Mouse (Mus musculus) limb, embryonic 12.5 days (tissue): Measurements from ENCODE around the gene Nudt1. TPM values are rescaled to one million over a fixed set of nuclear protein-coding genes. Genes with fewer than 3 reads are reported as not detected.

Experiments
- ATAC-seq: fragments of 200-750 bp; cut with Nextera tagmentation; 2 replicates; pipeline ENCODE4 v1.8.0; 2017; ENCODE audit warnings: low read depth, moderate TSS enrichment; ENCODE audit not compliant: insufficient number of reproducible peaks, insufficient read depth, low FRiP score, low TSS enrichment
- H3K27ac ChIP-seq: fragments of 300-500 bp; sonication (generic); 2 replicates; pipeline ENCODE4 v1.5.1; 2016; ENCODE audit warnings: mild to moderate bottlenecking, moderate library complexity
- H3K27me3 ChIP-seq: fragments of 300-500 bp; sonication (generic); 2 replicates; pipeline ENCODE4 v1.6.1; 2016; ENCODE audit warnings: mild to moderate bottlenecking, moderate library complexity
- H3K36me3 ChIP-seq: fragments of 300-500 bp; sonication (generic); 2 replicates; pipeline ENCODE4 v1.6.1; 2016; ENCODE audit warnings: mild to moderate bottlenecking, moderate library complexity
- H3K4me1 ChIP-seq: fragments of 300-500 bp; sonication (generic); replicated peaks from 2 replicates; pipeline ENCODE4 v1.6.1; 2016
- H3K4me2 ChIP-seq: fragments of 300-500 bp; sonication (generic); 2 replicates; pipeline ENCODE4 v1.6.1; 2016; ENCODE audit warnings: mild to moderate bottlenecking, moderate library complexity
- H3K4me3 ChIP-seq: fragments of 300-500 bp; sonication (generic); replicated peaks from 2 replicates; pipeline ENCODE4 v1.5.1; 2016; ENCODE audit warnings: mild to moderate bottlenecking
- H3K9ac ChIP-seq: fragments of 300-500 bp; sonication (generic); replicated peaks from 2 replicates; pipeline ENCODE4 v1.6.1; 2016; ENCODE audit warnings: mild to moderate bottlenecking, moderate library complexity
- H3K9me3 ChIP-seq: fragments of 300-500 bp; sonication (generic); 2 replicates; pipeline ENCODE4 v1.6.1; 2016; ENCODE audit warnings: mild to moderate bottlenecking, moderate library complexity
- WGBS: fragments of 180-500 bp; shearing (Covaris S2); methylation state at CpG from one replicate; pipeline ENCODE4 v1.1.7; 2016; 5-methylcytosine and 5-hydroxymethylcytosine counted together
- polyA plus RNA-seq: library from polyadenylated mRNA; unstranded; fragments of >200 nt; fragmentation: Nextera tagmentation; extraction: Ambion mirVana; gene quantifications from 2 replicates; pipeline ENCODE4 v1.2.1, GENCODE M21; 2016

Gene Nudt1
- 48.3 and 52.1 TPM in 2 replicates for polyA plus RNA-seq

- Histone ChIP-seq H3K27me3 (no peaks in the 10 kb centered on the region), H3K27ac (peak within 1 kb of the TSS; percentile 87), H3K9me3 (no peaks in the 10 kb centered on the region), H3K4me3 (peak within 1 kb of the TSS; percentile 96), H3K4me2 (peak within 1 kb of the TSS; percentile 68), H3K36me3 (peaks cover 11% of the 10 kb centered on the region; the same call in 1 of the 2 replicates), H3K4me1 (peaks cover 24% of the 10 kb centered on the region), H3K9ac (peak within 1 kb of the TSS; percentile 99)
- ATAC-seq, result peak; percentile 78
- WGBS, result under 1% methylated on average over 59 of the region's 60 CpGs
Measured at GRCm38 (mm10) chr5:140321042-140321755, at the start of gene Nudt1, which contains the start of gene Mad1l1. Nudt1 (plus strand) TSS chr5:140321656. Mad1l1 (minus strand) TSS chr5:140321552.

DNA sequence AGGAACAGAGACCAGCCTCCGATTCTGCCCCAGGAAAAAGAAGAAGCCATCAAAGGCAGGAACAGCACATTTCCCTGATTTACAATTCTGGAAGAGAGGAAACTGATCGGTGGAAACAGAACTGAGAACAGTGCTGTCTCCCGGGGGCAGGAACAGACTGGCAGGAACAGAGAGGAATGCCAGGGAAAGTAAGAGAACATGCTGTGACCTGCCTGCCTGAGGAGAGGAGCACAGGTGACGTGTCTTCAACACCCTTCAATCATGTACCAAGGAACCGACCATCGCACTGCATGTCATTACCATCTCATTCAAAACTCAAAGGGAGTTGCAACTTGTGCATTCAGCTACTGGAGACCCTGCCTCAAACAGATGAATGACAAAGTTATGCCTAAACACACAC lies 44.7 kb upstream of the Nudt1 start:
- H3K27me3 ChIP-seq, result no peaks in the 10 kb centered on the region
- WGBS, result 78% methylated on average over 6 of the region's 6 CpGs
- H3K27ac ChIP-seq, result no peak overlapping the region
- no peak for ATAC-seq
- H3K4me2 ChIP-seq, result no peak overlapping the region
- peaks cover 63% of the 10 kb centered on the region for H3K36me3 ChIP-seq
- H3K4me1 ChIP-seq, result peaks cover 4% of the 10 kb centered on the region
- no peak overlapping the region for H3K9ac ChIP-seq
- no peaks in the 10 kb centered on the region for H3K9me3 ChIP-seq
- no peak overlapping the region for H3K4me3 ChIP-seq

DNA sequence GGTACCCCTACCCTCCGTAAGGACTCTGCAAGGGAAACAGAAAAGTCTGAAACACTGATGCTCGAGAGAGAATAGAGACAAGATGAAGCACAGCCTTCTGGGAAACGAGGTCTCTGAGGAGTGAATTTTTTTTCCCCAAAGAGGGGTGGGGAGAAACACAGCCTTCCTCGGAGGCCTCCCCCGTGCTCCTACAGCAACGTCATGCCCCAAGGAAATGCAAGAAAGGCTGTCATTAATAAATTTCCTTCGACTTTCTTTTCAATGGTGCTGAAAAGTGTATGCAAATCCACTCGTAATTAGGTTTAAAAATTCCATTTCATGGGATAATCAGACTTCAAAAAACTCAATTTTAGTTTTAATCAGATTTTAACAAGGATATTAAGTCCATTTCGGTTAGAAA lies 41.3 kb upstream of the Nudt1 start:
- no peak overlapping the region for H3K9ac ChIP-seq
- no peak overlapping the region for H3K27ac ChIP-seq
- no peaks in the 10 kb centered on the region for H3K27me3 ChIP-seq
- H3K36me3 ChIP-seq, result peaks cover 72% of the 10 kb centered on the region
- ATAC-seq, result no peak
- no peak overlapping the region for H3K4me3 ChIP-seq
- peaks cover 5% of the 10 kb centered on the region; the same call in 1 of the 2 replicates for H3K4me1 ChIP-seq
- 79% methylated on average over 9 of the region's 9 CpGs for WGBS
- no peaks in the 10 kb centered on the region for H3K9me3 ChIP-seq
- no peak overlapping the region for H3K4me2 ChIP-seq

DNA sequence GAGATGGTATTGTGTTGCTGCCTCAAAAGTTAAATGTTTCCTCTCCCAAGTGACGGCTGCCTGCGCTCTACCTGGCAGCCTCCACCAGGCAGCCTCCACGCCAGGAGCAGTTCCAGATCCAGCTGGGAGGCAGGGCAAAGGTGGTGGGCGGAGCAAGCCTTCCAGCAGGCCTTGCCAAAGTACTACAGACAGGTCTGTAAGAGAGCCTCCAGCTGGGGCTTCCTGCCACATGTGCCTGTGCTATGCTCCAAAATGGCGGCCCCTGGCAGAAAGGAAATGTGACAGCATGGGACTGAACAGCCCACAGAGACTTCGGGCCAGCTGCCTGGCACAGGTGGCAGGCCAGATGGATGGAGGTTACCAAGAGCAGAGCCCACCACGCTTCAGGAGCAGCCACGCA lies 39.1 kb upstream of the Nudt1 start:
- 70% methylated on average over 8 of the region's 8 CpGs for WGBS
- no peak overlapping the region for H3K4me2 ChIP-seq
- H3K27ac ChIP-seq, result no peak overlapping the region
- peaks cover 74% of the 10 kb centered on the region for H3K36me3 ChIP-seq
- no peaks in the 10 kb centered on the region for H3K27me3 ChIP-seq
- no peak overlapping the region for H3K9ac ChIP-seq
- no peak for ATAC-seq
- H3K9me3 ChIP-seq, result no peaks in the 10 kb centered on the region
- no peak overlapping the region for H3K4me3 ChIP-seq
- H3K4me1 ChIP-seq, result peaks cover 5% of the 10 kb centered on the region; the same call in 1 of the 2 replicates

DNA sequence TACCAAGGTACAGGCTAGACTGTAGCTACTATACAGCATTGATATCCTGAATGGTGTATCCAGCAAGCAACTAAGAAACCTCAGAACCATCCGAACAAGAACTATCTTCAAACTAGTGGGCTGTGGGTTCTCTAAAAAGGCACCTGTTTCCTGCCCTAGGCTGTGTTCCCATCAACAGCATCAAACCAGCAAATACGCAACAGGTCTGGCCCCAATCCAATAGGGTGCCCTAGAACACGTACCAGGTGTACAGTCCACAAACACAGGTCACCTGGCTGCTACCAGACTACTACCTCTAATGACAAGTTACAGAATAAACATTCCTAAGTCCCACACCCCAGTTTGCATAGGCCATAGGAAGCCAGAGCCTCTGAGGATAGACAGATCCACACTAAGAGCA lies 38.6 kb upstream of the Nudt1 start:
- Histone ChIP-seq H3K9ac (no peak overlapping the region), H3K4me1 (peaks cover 5% of the 10 kb centered on the region; the same call in 1 of the 2 replicates), H3K36me3 (peaks cover 70% of the 10 kb centered on the region), H3K9me3 (no peaks in the 10 kb centered on the region), H3K27ac (no peak overlapping the region), H3K4me2 (no peak overlapping the region), H3K27me3 (no peaks in the 10 kb centered on the region), H3K4me3 (no peak overlapping the region)
- 92% methylated on average over 3 of the region's 3 CpGs for WGBS
- no peak for ATAC-seq

GRCm38 (mm10) chr5:140284011-140284410 lies 37.4 kb upstream of the Nudt1 start:
- WGBS, result 94% methylated on average over 2 of the region's 2 CpGs
- Histone ChIP-seq H3K27ac (no peak overlapping the region), H3K36me3 (peaks cover 69% of the 10 kb centered on the region), H3K4me3 (no peak overlapping the region), H3K9me3 (no peaks in the 10 kb centered on the region), H3K4me1 (peaks cover 5% of the 10 kb centered on the region; the same call in 1 of the 2 replicates), H3K4me2 (no peak overlapping the region), H3K27me3 (no peaks in the 10 kb centered on the region), H3K9ac (no peak overlapping the region)
- no peak for ATAC-seq

GRCm38 (mm10) chr5:140284761-140285160 lies 36.7 kb upstream of the Nudt1 start:
- Histone ChIP-seq H3K9me3 (no peaks in the 10 kb centered on the region), H3K36me3 (peaks cover 71% of the 10 kb centered on the region), H3K4me3 (no peak overlapping the region), H3K27me3 (no peaks in the 10 kb centered on the region), H3K27ac (no peak overlapping the region), H3K4me2 (no peak overlapping the region), H3K4me1 (peaks cover 5% of the 10 kb centered on the region; the same call in 1 of the 2 replicates), H3K9ac (no peak overlapping the region)
- 83% methylated on average over 2 of the region's 2 CpGs for WGBS
- ATAC-seq, result no peak

DNA sequence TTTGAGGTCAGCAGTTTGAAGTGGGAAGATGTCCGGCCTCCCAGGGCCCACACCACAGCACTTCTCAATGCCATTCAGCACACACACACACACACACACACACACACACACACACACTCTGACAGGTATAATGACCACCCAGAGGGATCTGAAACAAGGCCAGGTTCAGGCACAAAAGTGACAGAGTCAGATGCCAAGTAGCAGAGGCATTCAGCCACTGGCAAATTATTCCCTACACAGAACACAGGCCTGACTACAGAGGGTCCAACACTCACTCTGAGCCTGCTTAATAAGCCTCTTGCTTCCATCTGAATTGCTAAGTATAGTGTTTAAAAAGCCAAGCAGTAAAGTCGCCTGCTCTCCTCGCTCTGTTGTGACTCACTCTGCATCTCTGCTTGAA lies 33.2 kb upstream of the Nudt1 start:
- Histone ChIP-seq H3K4me2 (no peak overlapping the region), H3K27ac (no peak overlapping the region), H3K27me3 (no peaks in the 10 kb centered on the region), H3K36me3 (peaks cover 81% of the 10 kb centered on the region), H3K4me3 (no peak overlapping the region), H3K9ac (no peak overlapping the region), H3K4me1 (no peaks in the 10 kb centered on the region), H3K9me3 (no peaks in the 10 kb centered on the region)
- WGBS, result 76% methylated on average over 3 of the region's 3 CpGs
- ATAC-seq, result no peak

GRCm38 (mm10) chr5:140289161-140289560 lies 32.3 kb upstream of the Nudt1 start:
- H3K4me2 ChIP-seq, result no peak overlapping the region
- WGBS, result 94% methylated on average over 2 of the region's 2 CpGs
- H3K27me3 ChIP-seq, result no peaks in the 10 kb centered on the region
- H3K9ac ChIP-seq, result no peak overlapping the region
- H3K9me3 ChIP-seq, result no peaks in the 10 kb centered on the region
- H3K4me3 ChIP-seq, result no peak overlapping the region
- ATAC-seq, result no peak
- no peak overlapping the region for H3K27ac ChIP-seq
- peaks cover 82% of the 10 kb centered on the region for H3K36me3 ChIP-seq
- no peaks in the 10 kb centered on the region for H3K4me1 ChIP-seq

- ATAC-seq, result no peak
- Histone ChIP-seq H3K9me3 (no peaks in the 10 kb centered on the region), H3K4me2 (no peak overlapping the region), H3K27me3 (no peaks in the 10 kb centered on the region), H3K9ac (no peak overlapping the region), H3K36me3 (peaks cover 79% of the 10 kb centered on the region), H3K4me3 (no peak overlapping the region), H3K4me1 (no peaks in the 10 kb centered on the region), H3K27ac (no peak overlapping the region)
- 92% methylated on average over 1 of the region's 1 CpGs for WGBS
Measured at GRCm38 (mm10) chr5:140292152-140292551, 29.3 kb upstream of the Nudt1 start.

DNA sequence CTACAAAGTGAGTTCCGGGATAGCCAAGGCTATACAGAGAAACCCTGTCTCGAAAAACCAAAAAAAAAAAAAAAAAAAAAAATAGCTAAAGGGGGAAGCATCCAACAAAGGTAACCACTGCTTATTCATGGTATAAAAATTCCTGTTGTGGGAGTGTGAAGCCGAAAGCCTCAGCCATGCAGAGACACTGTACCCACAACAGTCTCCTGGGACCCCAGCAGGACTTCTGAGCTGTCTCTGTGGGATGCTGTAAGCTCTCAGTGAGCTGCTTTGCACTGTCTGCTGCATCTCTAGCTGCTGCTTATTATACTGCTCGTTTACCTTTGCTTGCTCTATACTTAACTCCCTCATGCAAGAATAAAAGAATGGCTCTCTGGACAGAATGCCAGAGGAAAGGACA lies 23.2 kb upstream of the Nudt1 start:
- Histone ChIP-seq H3K9me3 (no peaks in the 10 kb centered on the region), H3K9ac (no peak overlapping the region), H3K4me1 (no peaks in the 10 kb centered on the region), H3K27ac (no peak overlapping the region), H3K4me3 (no peak overlapping the region), H3K4me2 (no peak overlapping the region), H3K36me3 (peaks cover 86% of the 10 kb centered on the region), H3K27me3 (no peaks in the 10 kb centered on the region)
- 96% methylated on average over 3 of the region's 4 CpGs for WGBS
- no peak for ATAC-seq

DNA sequence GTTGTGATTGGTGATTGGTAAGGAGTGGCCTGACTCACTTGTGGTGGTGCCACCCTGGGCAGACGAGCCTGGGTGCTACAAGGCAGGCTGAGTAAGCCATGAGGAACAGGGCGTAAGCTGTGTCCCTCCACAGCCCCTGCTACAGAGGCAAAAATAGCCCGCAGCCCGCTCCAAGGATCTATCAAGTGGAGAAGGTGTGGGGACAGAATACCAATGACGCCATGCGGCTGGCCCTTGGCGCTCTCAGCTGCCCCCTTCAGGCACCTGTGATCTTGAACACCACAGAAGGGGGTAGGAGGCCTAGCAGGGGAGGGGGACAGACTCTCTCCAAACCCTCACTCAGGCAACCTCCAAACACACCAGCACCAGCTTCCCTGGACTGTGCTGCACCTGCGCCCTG lies 15.4 kb upstream of the Nudt1 start:
- Histone ChIP-seq H3K9me3 (no peaks in the 10 kb centered on the region), H3K27me3 (no peaks in the 10 kb centered on the region), H3K4me1 (no peaks in the 10 kb centered on the region), H3K4me2 (no peak overlapping the region), H3K27ac (no peak overlapping the region), H3K9ac (no peak overlapping the region), H3K4me3 (no peak overlapping the region), H3K36me3 (peaks cover 96% of the 10 kb centered on the region)
- no peak for ATAC-seq
- WGBS, result 90% methylated on average over 8 of the region's 8 CpGs
